Mouse (Mus musculus): ENCODE data around the gene Tob1. TPM values are rescaled to one million over a fixed set of nuclear protein-coding genes. Genes with fewer than 3 reads are reported as not detected.

The Tob1 gene
- polyA plus RNA-seq, 1 experiment = 10.2 TPM

DNA sequence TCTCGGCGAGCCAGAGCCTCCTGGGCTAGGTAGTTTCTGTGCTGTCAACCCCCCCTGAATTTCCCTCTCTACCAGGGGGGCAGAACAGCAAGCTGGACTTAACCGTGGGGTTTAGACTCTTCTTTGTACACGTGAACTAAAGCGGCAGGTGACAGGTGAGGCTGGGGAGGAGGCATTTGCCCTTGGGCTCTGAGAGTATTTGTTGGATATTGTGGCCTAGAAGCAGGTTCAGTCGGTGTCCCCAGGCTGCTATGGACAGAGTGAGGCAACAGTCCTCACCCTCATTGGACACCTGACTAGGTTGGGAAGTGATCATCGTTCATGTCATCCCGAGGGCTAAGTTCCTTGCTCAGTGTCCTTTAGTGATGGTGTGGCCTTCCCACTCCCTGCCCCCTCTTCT lies 23.6 kb downstream of the Tob1 start:
- 94% methylated on average over 8 of the region's 8 CpGs for WGBS

DNA sequence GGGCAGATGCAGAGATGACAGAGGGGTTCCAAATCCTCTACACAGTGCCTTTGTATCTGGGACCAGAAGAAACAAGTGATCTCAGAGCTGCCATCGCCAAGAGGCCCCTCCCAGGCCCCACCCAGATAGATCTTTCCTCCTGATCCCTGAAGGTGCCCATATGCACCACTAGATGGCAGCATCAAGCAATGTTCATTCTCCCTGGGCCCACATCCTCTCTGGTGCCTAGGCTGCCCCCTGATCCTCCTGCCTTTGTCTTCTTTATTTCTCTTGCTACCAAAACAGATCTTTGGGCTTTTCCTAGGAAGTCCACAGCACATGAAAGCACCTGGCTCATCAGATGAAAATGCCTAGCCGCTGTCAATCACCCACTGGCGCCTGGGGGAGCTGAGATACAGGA lies 24.8 kb downstream of the Tob1 start:
- WGBS = 44% methylated on average over 3 of the region's 3 CpGs
- TF ChIP-seq POLR2A (IDR thresholded peaks at IDR 0.05; ENCODE audit: low read depth, low read length) = no peak
- TF ChIP-seq CTCF (IDR thresholded peaks at IDR 0.05; ENCODE audit: extremely low read depth, insufficient read depth, insufficient read length, insufficient replicate concordance) = peak; percentile 87; the same call in 1 of the 2 replicates
- H3K4me1 ChIP-seq (ENCODE audit: control insufficient read depth, insufficient read depth, insufficient read length) = no peaks in the 10 kb centered on the region
- DNase-seq (ENCODE audit: low read depth in 1 of 2, low spot score in 2 of 2) = peak; percentile 39 to 56
- H3K27me3 ChIP-seq (ENCODE audit: control insufficient read depth, insufficient read depth, low read length) = no peaks in the 10 kb centered on the region
- H3K27ac ChIP-seq (ENCODE audit: insufficient read depth, low read length) = no peak overlapping the region
- no peaks in the 10 kb centered on the region for H3K36me3 ChIP-seq (ENCODE audit: control insufficient read depth, insufficient read depth, low read length)
- no peak overlapping the region for H3K4me3 ChIP-seq (ENCODE audit: extremely low read depth, insufficient read depth, insufficient read length)

More for the DNA sequence above, 23.6 kb downstream of the Tob1 start:
- H3K4me1 ChIP-seq (ENCODE audit: control insufficient read depth, insufficient read depth, insufficient read length) = no peaks in the 10 kb centered on the region
- TF ChIP-seq CTCF (IDR thresholded peaks at IDR 0.05; ENCODE audit: extremely low read depth, insufficient read depth, insufficient read length, insufficient replicate concordance) = no peak
- no peaks in the 10 kb centered on the region for H3K36me3 ChIP-seq (ENCODE audit: control insufficient read depth, insufficient read depth, low read length)
- DNase-seq (ENCODE audit: low read depth in 1 of 2, low spot score in 2 of 2) = no peak
- H3K27ac ChIP-seq (ENCODE audit: insufficient read depth, low read length) = no peak overlapping the region
- H3K27me3 ChIP-seq (ENCODE audit: control insufficient read depth, insufficient read depth, low read length) = no peaks in the 10 kb centered on the region
- no peak overlapping the region for H3K4me3 ChIP-seq (ENCODE audit: extremely low read depth, insufficient read depth, insufficient read length)

GRCm38 (mm10) chr11:94238786-94239185 lies 27.5 kb downstream of the Tob1 start:
- Histone ChIP-seq H3K4me3 (ENCODE audit: extremely low read depth, insufficient read depth, insufficient read length) (no peak overlapping the region), H3K27me3 (ENCODE audit: control insufficient read depth, insufficient read depth, low read length) (no peaks in the 10 kb centered on the region), H3K36me3 (ENCODE audit: control insufficient read depth, insufficient read depth, low read length) (no peaks in the 10 kb centered on the region), H3K4me1 (ENCODE audit: control insufficient read depth, insufficient read depth, insufficient read length) (peaks cover 3% of the 10 kb centered on the region; the same call in 1 of the 2 replicates), H3K27ac (ENCODE audit: insufficient read depth, low read length) (no peak overlapping the region)
- WGBS = 91% methylated on average over 8 of the region's 8 CpGs
- DNase-seq (ENCODE audit: low read depth in 1 of 2, low spot score in 2 of 2) = no peak
- TF ChIP-seq CTCF (IDR thresholded peaks at IDR 0.05; ENCODE audit: extremely low read depth, insufficient read depth, insufficient read length, insufficient replicate concordance) (no peak), POLR2A (IDR thresholded peaks at IDR 0.05; ENCODE audit: low read depth, low read length) (no peak)

- Histone ChIP-seq H3K27ac (ENCODE audit: insufficient read depth, low read length) (no peak overlapping the region), H3K4me1 (ENCODE audit: control insufficient read depth, insufficient read depth, insufficient read length) (peaks cover 3% of the 10 kb centered on the region; the same call in 1 of the 2 replicates), H3K36me3 (ENCODE audit: control insufficient read depth, insufficient read depth, low read length) (no peaks in the 10 kb centered on the region), H3K4me3 (ENCODE audit: extremely low read depth, insufficient read depth, insufficient read length) (no peak overlapping the region), H3K27me3 (ENCODE audit: control insufficient read depth, insufficient read depth, low read length) (no peaks in the 10 kb centered on the region)
- DNase-seq (ENCODE audit: low read depth in 1 of 2, low spot score in 2 of 2) = no peak
- 79% methylated on average over 9 of the region's 9 CpGs for WGBS
- TF ChIP-seq CTCF (IDR thresholded peaks at IDR 0.05; ENCODE audit: extremely low read depth, insufficient read depth, insufficient read length, insufficient replicate concordance) (no peak), POLR2A (IDR thresholded peaks at IDR 0.05; ENCODE audit: low read depth, low read length) (no peak)
Measured at GRCm38 (mm10) chr11:94239706-94240105, 28.5 kb downstream of the Tob1 start.

- H3K27me3 ChIP-seq (ENCODE audit: control insufficient read depth, insufficient read depth, low read length) = no peaks in the 10 kb centered on the region
- no peaks in the 10 kb centered on the region for H3K36me3 ChIP-seq (ENCODE audit: control insufficient read depth, insufficient read depth, low read length)
- H3K4me3 ChIP-seq (ENCODE audit: extremely low read depth, insufficient read depth, insufficient read length) = peak overlapping the region; percentile 32; the same call in 1 of the 2 replicates
- H3K27ac ChIP-seq (ENCODE audit: insufficient read depth, low read length) = no peak overlapping the region
- no peak for TF ChIP-seq POLR2A (IDR thresholded peaks at IDR 0.05; ENCODE audit: low read depth, low read length)
- no peak for TF ChIP-seq CTCF (IDR thresholded peaks at IDR 0.05; ENCODE audit: extremely low read depth, insufficient read depth, insufficient read length, insufficient replicate concordance)
- no peak for DNase-seq (ENCODE audit: low read depth in 1 of 2, low spot score in 2 of 2)
- WGBS = 13% methylated on average over 29 of the region's 29 CpGs
- H3K4me1 ChIP-seq (ENCODE audit: control insufficient read depth, insufficient read depth, insufficient read length) = peaks cover 3% of the 10 kb centered on the region; the same call in 1 of the 2 replicates
Measured at GRCm38 (mm10) chr11:94242760-94243421, 31.6 kb downstream of the Tob1 start.

DNA sequence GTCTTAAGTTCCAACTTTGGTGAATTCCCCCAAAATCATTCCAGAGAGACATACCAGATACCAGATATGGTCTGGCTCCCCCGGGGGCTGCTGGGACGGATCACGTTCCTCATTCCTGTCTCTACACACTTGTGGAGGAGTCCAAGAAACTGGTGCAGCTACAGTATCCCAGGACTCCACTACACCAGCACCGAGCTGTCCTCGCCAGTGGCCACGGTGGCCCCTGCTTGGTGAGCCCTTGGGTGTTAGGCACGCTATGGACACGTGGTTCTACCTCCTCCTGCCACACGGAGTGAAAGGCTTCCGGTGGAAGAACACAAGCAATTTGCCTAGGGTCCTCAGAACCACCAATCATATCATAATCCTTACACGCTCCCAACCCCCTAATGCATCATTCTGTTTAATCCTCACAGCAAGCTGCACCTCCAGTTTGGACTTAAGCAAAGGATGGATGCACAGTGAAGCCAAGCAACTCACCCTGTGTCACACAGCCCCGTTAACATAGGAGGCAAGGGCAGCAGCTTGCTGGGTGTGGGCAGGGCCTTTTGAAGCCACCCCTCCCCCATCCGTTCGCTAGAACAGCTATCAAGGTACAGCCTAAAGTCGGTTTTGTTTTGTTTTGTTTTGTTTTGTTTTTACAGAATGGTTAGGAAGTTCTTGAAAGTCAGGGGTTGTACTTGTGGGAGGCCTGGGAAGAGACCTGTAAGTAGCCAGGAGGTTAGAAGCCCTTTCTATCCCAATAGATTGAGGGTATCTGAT lies 32.3 kb downstream of the Tob1 start:
- H3K4me1 ChIP-seq (ENCODE audit: control insufficient read depth, insufficient read depth, insufficient read length) = peaks cover 3% of the 10 kb centered on the region; the same call in 1 of the 2 replicates
- no peak overlapping the region for H3K27ac ChIP-seq (ENCODE audit: insufficient read depth, low read length)
- no peaks in the 10 kb centered on the region for H3K36me3 ChIP-seq (ENCODE audit: control insufficient read depth, insufficient read depth, low read length)
- DNase-seq (ENCODE audit: low read depth in 1 of 2, low spot score in 2 of 2) = no peak
- no peaks in the 10 kb centered on the region for H3K27me3 ChIP-seq (ENCODE audit: control insufficient read depth, insufficient read depth, low read length)
- no peak overlapping the region; the same call in 1 of the 2 replicates for H3K4me3 ChIP-seq (ENCODE audit: extremely low read depth, insufficient read depth, insufficient read length)
- WGBS = 48% methylated on average over 15 of the region's 15 CpGs
- no peak for TF ChIP-seq POLR2A (IDR thresholded peaks at IDR 0.05; ENCODE audit: low read depth, low read length)
- TF ChIP-seq CTCF (IDR thresholded peaks at IDR 0.05; ENCODE audit: extremely low read depth, insufficient read depth, insufficient read length, insufficient replicate concordance) = no peak
